Mouse (Mus musculus): ENCODE results near the gene Lmna. TPM values are rescaled to one million over a fixed set of nuclear protein-coding genes. Genes with fewer than 3 reads are reported as not detected.

Lmna gene
- polyA plus RNA-seq, 1 experiment from 2014 or later, result 31.0 TPM

GRCm38 (mm10) chr3:88464425-88464824, 45.3 kb downstream of the Lmna start:
- ATAC-seq (ENCODE audit: low FRiP score, low TSS enrichment), result no peak
- DNase-seq, result no peak
- 52% methylated on average over 3 of the region's 3 CpGs for WGBS
- Histone ChIP-seq H3K9me3 (ENCODE audit: control insufficient read depth, low read length) (no peaks in the 10 kb centered on the region), H3K36me3 (ENCODE audit: control insufficient read depth, insufficient read depth, low read length) (no peaks in the 10 kb centered on the region), H3K4me2 (ENCODE audit: low read length) (no peak overlapping the region), H3K27me3 (ENCODE audit: control insufficient read depth, insufficient read depth, low read length) (no peaks in the 10 kb centered on the region), H3K27ac (replicated peaks; ENCODE audit: low read depth, low read length) (no peak overlapping the region), H3K9ac (replicated peaks; ENCODE audit: low read length) (no peak overlapping the region), H3K4me1 (ENCODE audit: control insufficient read depth, insufficient read depth, low read length) (no peaks in the 10 kb centered on the region), H3K4me3 (replicated peaks; ENCODE audit: low read depth, low read length) (no peak overlapping the region)

DNA sequence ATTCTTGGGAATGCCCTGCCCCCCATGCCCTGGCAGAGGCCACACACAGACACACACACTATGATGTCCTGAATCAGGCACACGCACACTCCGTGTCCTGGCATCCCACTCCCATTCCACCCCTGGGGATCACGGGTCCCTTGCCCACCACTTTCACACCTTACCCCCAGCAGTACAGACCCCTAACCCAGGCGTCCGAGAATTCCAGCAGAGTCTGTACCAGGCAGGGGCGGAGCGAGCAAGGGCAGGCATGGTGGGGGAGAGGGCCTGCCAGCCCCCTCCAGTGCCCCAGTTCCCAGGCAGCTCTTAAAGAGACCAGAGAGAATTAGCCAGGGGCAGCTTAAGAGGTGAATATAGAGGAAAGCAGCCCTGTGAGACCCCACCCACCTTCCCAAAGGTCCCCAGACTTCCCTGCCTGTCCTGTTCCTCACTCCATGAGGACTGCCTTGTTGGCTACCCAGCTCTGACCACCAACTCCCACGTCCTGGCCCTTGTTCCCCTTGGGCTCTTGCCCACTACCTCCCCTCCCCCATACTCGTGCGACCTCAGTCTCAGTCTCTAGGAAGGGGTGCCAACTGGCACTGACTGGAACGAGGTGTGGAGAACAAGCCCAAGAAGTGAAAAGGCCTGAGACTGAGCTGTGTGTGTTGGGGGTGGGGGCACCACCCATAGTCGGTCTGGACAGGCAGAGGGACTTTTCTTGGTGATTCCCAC, 48.6 kb downstream of the Lmna start, which contains the start of gene Sema4a:
Gene Sema4a (minus strand): TSS at position 200 of the 714 bp plus-strand sequence.
- peaks cover 25% of the 10 kb centered on the region for H3K4me1 ChIP-seq (ENCODE audit: control insufficient read depth, insufficient read depth, low read length)
- 47% methylated on average over 12 of the region's 12 CpGs for WGBS
- ATAC-seq (ENCODE audit: low FRiP score, low TSS enrichment), result no peak
- no peaks in the 10 kb centered on the region for H3K36me3 ChIP-seq (ENCODE audit: control insufficient read depth, insufficient read depth, low read length)
- H3K9ac ChIP-seq (replicated peaks; ENCODE audit: low read length), result no peak within 1 kb of the TSS
- no peaks in the 10 kb centered on the region for H3K9me3 ChIP-seq (ENCODE audit: control insufficient read depth, low read length)
- DNase-seq, result no peak
- no peaks in the 10 kb centered on the region for H3K27me3 ChIP-seq (ENCODE audit: control insufficient read depth, insufficient read depth, low read length)
- no peak within 1 kb of the TSS for H3K27ac ChIP-seq (replicated peaks; ENCODE audit: low read depth, low read length)
- no peak within 1 kb of the TSS for H3K4me2 ChIP-seq (ENCODE audit: low read length)
- no peak within 1 kb of the TSS for H3K4me3 ChIP-seq (replicated peaks; ENCODE audit: low read depth, low read length)

- H3K9me3 ChIP-seq (ENCODE audit: control insufficient read depth, low read length), result no peaks in the 10 kb centered on the region
- DNase-seq, result no peak
- H3K4me3 ChIP-seq (replicated peaks; ENCODE audit: low read depth, low read length), result no peak overlapping the region
- no peak overlapping the region for H3K9ac ChIP-seq (replicated peaks; ENCODE audit: low read length)
- no peak overlapping the region for H3K4me2 ChIP-seq (ENCODE audit: low read length)
- 82% methylated on average over 5 of the region's 5 CpGs for WGBS
- no peak overlapping the region for H3K27ac ChIP-seq (replicated peaks; ENCODE audit: low read depth, low read length)
- H3K36me3 ChIP-seq (ENCODE audit: control insufficient read depth, insufficient read depth, low read length), result no peaks in the 10 kb centered on the region
- no peak for ATAC-seq (ENCODE audit: low FRiP score, low TSS enrichment)
- no peaks in the 10 kb centered on the region for H3K27me3 ChIP-seq (ENCODE audit: control insufficient read depth, insufficient read depth, low read length)
- H3K4me1 ChIP-seq (ENCODE audit: control insufficient read depth, insufficient read depth, low read length), result peaks cover 25% of the 10 kb centered on the region
Observed at GRCm38 (mm10) chr3:88460029-88460428, 49.7 kb downstream of the Lmna start.

DNA sequence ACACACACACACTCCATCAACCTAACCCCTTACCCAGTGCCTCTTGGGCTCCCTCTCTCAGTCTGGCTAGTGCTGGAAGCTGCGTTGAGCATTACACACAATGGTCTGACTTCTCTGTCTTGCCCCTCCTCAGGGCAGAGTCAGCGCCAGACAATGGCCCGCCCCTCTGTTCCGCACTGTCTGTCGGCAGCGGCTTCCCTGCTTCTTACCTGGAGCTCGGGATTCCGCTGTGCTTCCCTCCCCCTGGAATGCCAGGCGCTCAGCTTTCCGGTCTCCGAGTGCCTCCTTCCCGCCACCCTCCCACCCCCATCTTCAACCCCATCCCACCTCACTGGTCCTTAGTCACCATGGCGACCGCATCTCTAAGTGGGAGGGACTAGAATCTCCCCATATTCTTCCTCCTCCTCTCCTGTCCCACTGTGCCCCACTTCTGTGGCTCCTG, 51.0 kb downstream of the Lmna start:
- Histone ChIP-seq H3K9ac (replicated peaks; ENCODE audit: low read length) (peak overlapping the region; percentile 67), H3K36me3 (ENCODE audit: control insufficient read depth, insufficient read depth, low read length) (0 out of 2 replicates have a peak, but pooled peaks cover 4% of the 10 kb centered on the region), H3K27me3 (ENCODE audit: control insufficient read depth, insufficient read depth, low read length) (no peaks in the 10 kb centered on the region), H3K27ac (replicated peaks; ENCODE audit: low read depth, low read length) (peak overlapping the region; percentile 85), H3K4me3 (replicated peaks; ENCODE audit: low read depth, low read length) (peak overlapping the region; percentile 41), H3K4me2 (ENCODE audit: low read length) (peak overlapping the region; percentile 89), H3K4me1 (ENCODE audit: control insufficient read depth, insufficient read depth, low read length) (peaks cover 25% of the 10 kb centered on the region), H3K9me3 (ENCODE audit: control insufficient read depth, low read length) (no peaks in the 10 kb centered on the region)
- DNase-seq (peak; percentile 82), ATAC-seq (ENCODE audit: low FRiP score, low TSS enrichment) (peak; percentile 80)
- WGBS, result under 1% methylated on average over 14 of the region's 14 CpGs

DNA sequence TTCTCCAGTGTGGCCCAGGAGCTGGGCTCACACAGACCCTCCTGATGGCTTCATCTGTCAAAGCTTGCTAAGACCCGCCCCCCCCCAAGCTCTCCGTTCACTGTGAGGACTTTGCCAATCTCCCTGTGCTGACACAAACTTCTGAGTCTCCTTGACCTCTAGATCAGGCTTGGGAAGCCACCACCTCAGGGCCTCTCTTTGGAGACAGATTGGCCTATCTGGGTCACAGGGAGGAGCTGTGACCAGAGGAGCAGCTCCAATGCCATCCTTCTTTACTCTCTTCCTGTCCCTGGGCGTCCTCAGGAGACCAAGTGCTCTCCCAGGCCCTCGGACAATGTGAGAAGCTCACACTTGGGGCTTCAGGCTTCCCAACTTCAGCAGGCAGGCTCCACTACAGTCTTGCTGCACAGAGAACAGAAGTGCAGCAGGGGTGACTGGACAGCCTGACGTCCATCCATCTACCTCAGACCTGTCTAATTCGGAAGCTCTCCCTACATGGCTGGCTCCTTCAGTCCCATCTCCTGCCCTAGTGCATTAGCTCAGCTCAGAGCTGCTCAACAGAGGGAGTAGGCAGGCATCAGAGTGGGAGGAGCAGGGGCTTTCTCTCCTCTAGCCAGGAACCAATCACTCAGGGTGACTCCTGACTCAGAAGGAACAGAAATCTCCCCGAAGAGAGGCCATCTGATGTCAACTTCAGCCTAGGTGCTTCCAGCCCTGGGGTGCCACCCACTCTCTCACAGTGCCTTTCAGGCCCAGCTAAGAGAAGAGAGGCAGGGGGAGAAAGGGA, 52.8 kb downstream of the Lmna start:
- Histone ChIP-seq H3K9me3 (ENCODE audit: control insufficient read depth, low read length) (no peaks in the 10 kb centered on the region), H3K4me1 (ENCODE audit: control insufficient read depth, insufficient read depth, low read length) (peaks cover 25% of the 10 kb centered on the region), H3K27ac (replicated peaks; ENCODE audit: low read depth, low read length) (0 out of 2 replicates have a peak overlapping the region, but pooled peaks have one; percentile 85), H3K4me3 (replicated peaks; ENCODE audit: low read depth, low read length) (peak overlapping the region; percentile 41), H3K9ac (replicated peaks; ENCODE audit: low read length) (peak overlapping the region; percentile 67), H3K27me3 (ENCODE audit: control insufficient read depth, insufficient read depth, low read length) (no peaks in the 10 kb centered on the region), H3K4me2 (ENCODE audit: low read length) (peak overlapping the region; percentile 89), H3K36me3 (ENCODE audit: control insufficient read depth, insufficient read depth, low read length) (peaks cover 18% of the 10 kb centered on the region)
- WGBS, result 70% methylated on average over 7 of the region's 7 CpGs
- DNase-seq, result peak; percentile 33
- ATAC-seq (ENCODE audit: low FRiP score, low TSS enrichment), result no peak

- H3K27me3 ChIP-seq (ENCODE audit: control insufficient read depth, insufficient read depth, low read length), result no peaks in the 10 kb centered on the region
- H3K9me3 ChIP-seq (ENCODE audit: control insufficient read depth, low read length), result no peaks in the 10 kb centered on the region
- DNase-seq, result no peak
- no peak for ATAC-seq (ENCODE audit: low FRiP score, low TSS enrichment)
- peaks cover 25% of the 10 kb centered on the region for H3K36me3 ChIP-seq (ENCODE audit: control insufficient read depth, insufficient read depth, low read length)
- H3K4me2 ChIP-seq (ENCODE audit: low read length), result peak overlapping the region; percentile 89; the same call in 1 of the 2 replicates
- H3K4me3 ChIP-seq (replicated peaks; ENCODE audit: low read depth, low read length), result no peak overlapping the region
- WGBS, result 95% methylated on average over 8 of the region's 8 CpGs
- peaks cover 25% of the 10 kb centered on the region for H3K4me1 ChIP-seq (ENCODE audit: control insufficient read depth, insufficient read depth, low read length)
- no peak overlapping the region for H3K9ac ChIP-seq (replicated peaks; ENCODE audit: low read length)
- no peak overlapping the region for H3K27ac ChIP-seq (replicated peaks; ENCODE audit: low read depth, low read length)
Observed at GRCm38 (mm10) chr3:88456313-88456712, 53.4 kb downstream of the Lmna start.

- ATAC-seq (ENCODE audit: low FRiP score, low TSS enrichment) (no peak), DNase-seq (no peak)
- WGBS, result 82% methylated on average over 18 of the region's 18 CpGs
- Histone ChIP-seq H3K36me3 (ENCODE audit: control insufficient read depth, insufficient read depth, low read length) (peaks cover 26% of the 10 kb centered on the region), H3K4me2 (ENCODE audit: low read length) (no peak overlapping the region), H3K4me3 (replicated peaks; ENCODE audit: low read depth, low read length) (no peak overlapping the region), H3K9ac (replicated peaks; ENCODE audit: low read length) (no peak overlapping the region; the same call in 1 of the 2 replicates), H3K27ac (replicated peaks; ENCODE audit: low read depth, low read length) (no peak overlapping the region), H3K4me1 (ENCODE audit: control insufficient read depth, insufficient read depth, low read length) (peaks cover 25% of the 10 kb centered on the region), H3K27me3 (ENCODE audit: control insufficient read depth, insufficient read depth, low read length) (no peaks in the 10 kb centered on the region), H3K9me3 (ENCODE audit: control insufficient read depth, low read length) (no peaks in the 10 kb centered on the region)
Observed at GRCm38 (mm10) chr3:88455588-88456264, 54.0 kb downstream of the Lmna start.

DNA sequence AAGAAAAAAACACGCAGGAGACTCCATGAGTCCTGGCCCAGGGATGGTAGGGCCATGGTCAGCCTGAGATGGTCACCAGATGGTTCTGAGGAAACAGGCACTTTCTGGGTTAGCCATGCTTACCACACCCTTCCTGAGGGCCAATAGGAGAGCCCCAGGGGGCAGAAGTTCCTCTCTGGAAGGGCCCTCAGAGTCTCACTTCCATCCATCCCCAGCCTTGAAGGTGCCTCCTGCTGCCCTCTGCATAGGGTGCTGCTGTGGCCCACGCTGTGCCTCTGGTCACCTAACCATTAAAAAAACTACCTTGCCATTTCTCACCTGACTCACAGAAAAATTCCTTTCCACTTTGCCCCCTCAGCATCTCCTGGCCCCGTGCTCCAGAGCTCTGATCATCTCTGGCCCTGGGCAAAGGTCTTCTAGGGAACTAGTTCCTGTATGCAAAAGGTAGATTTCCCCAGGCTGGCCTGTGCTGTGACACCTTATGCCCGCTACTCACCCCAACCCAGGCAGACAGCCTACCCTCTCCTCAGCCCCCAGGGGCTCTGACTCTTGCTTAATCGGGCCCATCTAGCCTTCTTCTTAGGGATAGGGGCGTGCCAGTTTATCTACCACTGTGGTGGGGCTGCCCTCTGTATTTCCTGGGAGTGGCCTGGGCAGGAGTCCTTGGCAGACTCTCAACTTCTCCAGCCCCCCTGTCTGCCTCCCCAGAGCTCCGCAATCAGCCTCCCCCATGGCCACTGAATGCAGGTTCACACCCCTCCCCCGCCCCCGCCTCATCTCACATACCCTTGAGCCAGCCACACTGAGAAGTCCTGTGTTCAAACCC, 54.8 kb downstream of the Lmna start:
- Histone ChIP-seq H3K27ac (replicated peaks; ENCODE audit: low read depth, low read length) (no peak overlapping the region), H3K9ac (replicated peaks; ENCODE audit: low read length) (no peak overlapping the region; the same call in 1 of the 2 replicates), H3K27me3 (ENCODE audit: control insufficient read depth, insufficient read depth, low read length) (no peaks in the 10 kb centered on the region), H3K36me3 (ENCODE audit: control insufficient read depth, insufficient read depth, low read length) (peaks cover 32% of the 10 kb centered on the region), H3K4me1 (ENCODE audit: control insufficient read depth, insufficient read depth, low read length) (peaks cover 25% of the 10 kb centered on the region), H3K9me3 (ENCODE audit: control insufficient read depth, low read length) (no peaks in the 10 kb centered on the region), H3K4me2 (ENCODE audit: low read length) (no peak overlapping the region), H3K4me3 (replicated peaks; ENCODE audit: low read depth, low read length) (no peak overlapping the region)
- DNase-seq (no peak), ATAC-seq (ENCODE audit: low FRiP score, low TSS enrichment) (no peak)
- WGBS, result 66% methylated on average over 9 of the region's 9 CpGs
